Mouse (Mus musculus) adrenal gland (tissue): ENCODE measurements around the gene Bcl7a.

ENCODE experiments used
- intact Hi-C: fragments of 180-260 bp; cut with DNase I; formaldehyde crosslinking; loops from one replicate; pipeline ENCODE4 v1.15.1; 2025

Gene Bcl7a

DNA sequence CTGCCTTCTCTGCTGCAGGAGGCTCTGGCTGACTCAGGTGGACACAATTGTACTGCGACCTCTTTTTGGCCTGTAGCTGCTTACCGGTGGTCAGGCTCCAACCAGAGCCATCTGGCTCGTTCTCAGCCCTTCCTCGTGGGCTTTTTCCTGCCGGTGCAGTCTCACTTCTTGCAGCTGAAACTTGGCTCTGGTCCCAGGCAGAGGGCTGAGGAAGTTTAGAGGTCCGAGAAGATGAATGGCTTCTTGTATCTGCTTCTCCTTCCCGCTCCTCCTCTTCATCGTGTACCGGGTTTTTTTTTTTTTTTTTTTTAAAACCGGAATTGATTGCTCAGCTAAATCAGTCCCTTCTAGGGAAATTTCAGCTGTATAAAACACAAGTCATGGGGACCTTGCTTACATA lies 32.9 kb downstream of the Bcl7a start:
- intact Hi-C loops: loop anchor here (2.0 kb wide), 1 partner anchor 60 kb away; no protein-coding TSS in a partner anchor

DNA sequence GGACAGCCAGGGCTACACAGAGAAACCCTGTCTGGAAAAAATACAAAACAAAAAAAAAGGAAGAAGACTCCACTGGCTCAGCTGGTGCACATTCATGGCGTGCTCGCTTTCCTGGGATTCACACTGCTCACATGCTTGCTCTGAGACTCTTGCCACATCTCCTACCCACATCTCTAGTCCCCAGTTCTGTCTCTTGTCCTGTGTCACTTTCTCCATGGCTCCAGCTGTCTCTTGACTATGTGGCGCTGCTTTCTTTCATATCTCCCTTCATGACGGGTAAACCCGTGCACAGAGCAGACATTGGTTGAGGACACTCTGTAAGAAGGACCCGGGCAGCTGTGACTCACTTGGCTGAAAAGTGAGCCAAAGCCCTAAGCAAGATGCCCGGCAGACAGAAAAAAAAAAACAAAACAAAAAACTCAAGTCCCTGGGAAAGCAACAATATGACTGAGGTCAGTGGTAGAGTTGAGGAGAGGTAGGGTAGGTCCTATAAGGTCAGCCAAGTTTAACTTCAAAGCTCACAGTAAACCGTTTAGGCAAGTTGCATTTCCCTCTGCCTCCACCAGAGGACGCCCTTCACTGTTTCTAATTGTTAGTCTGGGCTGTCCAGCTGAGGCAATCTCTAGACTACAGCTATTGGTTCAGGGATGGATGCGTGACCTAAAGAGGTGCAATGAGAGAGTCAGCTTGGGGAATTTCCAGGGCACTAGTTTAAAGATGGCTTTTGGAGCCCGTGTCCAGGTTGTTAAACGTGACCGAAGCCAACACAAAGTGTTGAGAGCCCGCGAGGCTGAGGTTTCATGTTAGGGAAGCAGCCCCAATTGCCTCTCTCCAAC lies 33.7 kb downstream of the Bcl7a start:
- intact Hi-C loops: loop anchor here (2.0 kb wide), 1 partner anchor 59 kb away; no protein-coding TSS in a partner anchor

DNA sequence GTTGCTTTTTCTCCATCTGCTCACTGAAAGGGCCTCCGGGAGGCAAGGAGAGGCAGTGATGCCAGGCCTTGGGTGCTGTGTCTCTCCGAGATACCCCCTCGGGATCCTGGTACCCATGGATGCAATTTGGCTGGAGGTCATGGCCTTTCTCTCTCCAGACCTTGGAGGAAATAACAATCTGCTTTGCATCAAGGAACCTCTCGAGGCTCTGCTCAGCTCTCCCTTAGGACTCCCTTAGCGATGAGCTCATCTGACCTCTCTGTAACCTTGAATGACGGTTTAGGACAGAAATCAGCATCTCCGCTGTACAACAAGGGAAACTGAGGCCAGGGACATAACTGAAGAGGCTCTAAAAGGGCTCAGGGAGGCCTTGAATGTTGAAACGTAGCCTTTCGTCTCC lies 35.1 kb downstream of the Bcl7a start:
- intact Hi-C loops: no loop called here

GRCm38 (mm10) chr5:123379504-123379931 lies 35.9 kb downstream of the Bcl7a start:
- intact Hi-C loops: no loop called here

- intact Hi-C loops: no loop called here
Observed at GRCm38 (mm10) chr5:123381968-123382367, 38.3 kb downstream of the Bcl7a start.

DNA sequence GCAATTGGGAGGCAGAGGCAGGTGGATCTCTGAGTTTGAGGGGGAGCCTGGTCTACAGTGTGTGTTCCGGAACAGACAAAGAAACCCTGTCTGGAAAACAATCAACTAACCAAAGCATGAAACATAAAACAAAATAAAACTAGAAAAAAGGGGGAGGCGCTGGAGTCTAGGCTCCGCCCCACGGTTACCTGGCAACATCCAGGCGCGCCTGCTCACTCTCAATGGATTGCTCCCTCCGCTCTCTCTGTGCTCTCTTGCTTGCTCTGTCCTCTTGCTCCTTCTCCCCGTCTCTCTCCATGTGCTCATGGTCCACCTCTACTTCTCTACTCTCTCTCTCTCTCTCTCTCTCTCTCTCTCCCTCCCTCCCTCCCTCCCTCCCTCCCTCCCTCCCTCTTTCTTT lies 39.1 kb downstream of the Bcl7a start:
- intact Hi-C loops: no loop called here

- intact Hi-C loops: no loop called here
Observed at GRCm38 (mm10) chr5:123388452-123388851, 44.8 kb downstream of the Bcl7a start.

DNA sequence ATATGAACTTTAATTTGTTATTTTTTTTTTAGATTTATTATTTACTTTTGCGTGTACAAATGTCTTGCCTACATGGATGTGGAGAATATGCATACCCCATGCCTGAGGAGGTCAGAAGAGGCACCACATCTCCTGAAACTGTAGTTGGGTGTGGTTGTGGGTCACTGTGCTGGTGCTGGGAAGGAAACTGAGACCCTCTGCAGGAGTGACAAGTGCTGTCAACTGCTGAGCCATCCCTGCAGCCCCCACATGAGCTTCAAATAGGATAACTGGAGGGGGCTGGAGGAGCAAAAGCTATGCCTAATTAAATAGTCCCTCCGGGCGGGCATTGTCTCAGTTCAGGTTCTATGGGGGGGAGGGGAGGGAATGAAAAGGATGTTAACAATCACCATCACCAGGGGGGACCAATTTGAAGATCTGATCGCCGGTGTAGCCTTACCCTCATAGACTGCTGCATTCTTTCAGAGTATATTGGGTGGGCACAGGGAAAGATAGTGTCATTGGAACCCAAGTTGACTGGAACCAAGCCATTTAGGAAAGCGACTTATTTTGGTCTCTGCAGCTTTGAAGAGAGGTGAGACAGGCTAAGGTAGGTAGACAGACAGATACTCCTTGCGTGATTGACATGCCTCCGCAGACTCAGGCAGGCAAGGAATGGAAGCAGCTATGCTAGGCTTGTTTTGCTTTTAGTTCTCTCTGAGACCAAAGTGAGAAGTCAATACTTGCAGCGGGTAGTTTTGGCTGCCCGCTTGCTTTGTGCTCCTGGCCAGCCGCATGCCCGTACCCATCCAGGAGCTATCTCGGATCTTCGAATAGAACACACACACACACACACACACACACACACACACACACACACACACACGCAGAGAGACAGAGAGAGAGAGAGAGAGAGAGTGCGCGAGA lies 47.2 kb downstream of the Bcl7a start:
- intact Hi-C loops: no loop called here

- intact Hi-C loops: no loop called here
Observed at GRCm38 (mm10) chr5:123391442-123391809, 47.8 kb downstream of the Bcl7a start.

GRCm38 (mm10) chr5:123393786-123394302 lies 50.2 kb downstream of the Bcl7a start:
- intact Hi-C loops: no loop called here

GRCm38 (mm10) chr5:123394303-123394956 lies 50.8 kb downstream of the Bcl7a start, which contains the start of gene Mlxip:
TSS of gene Mlxip (plus strand) at chr5:123394798.
- intact Hi-C loops: no loop called here

DNA sequence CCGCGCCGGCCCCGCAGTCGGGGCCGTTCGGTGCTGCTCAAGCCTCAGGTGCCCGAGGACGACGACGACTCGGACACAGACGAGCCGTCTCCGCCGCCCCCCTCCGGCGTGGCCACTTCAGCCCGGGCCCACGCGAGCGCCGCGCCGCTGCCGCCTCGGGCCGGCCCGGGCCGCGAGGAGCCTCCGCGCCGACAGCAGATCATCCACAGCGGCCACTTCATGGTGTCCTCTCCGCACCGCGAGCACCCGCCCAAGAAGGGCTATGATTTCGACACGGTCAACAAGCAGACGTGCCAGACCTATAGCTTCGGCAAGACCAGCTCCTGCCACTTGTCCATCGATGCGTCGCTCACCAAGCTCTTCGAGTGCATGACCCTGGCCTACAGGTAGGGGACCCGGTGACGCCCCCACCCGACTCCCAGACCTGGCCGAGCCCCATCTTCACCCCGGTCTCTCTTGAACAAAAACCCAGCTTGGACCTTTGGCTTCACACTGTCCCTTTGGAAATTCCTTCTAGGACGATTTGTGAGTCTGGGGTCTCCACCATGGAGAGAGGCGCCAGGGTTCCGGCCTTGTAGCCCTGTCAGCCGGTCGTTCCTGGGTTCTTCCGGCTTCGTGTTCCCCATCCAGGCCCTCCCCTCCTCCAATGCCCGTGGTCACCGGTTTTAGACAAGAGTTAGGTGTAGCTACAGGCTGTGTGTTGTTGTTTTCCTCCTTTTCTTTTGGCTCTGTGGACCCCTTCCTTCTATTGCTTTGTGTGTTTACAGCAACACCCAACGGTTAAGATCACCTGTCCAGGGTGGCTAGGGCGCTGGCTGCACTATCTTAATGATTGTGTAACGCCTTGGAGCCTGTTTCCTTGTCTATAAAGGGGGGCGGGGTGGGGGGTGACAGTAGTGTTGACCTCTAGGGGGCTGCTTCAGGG lies 51.6 kb downstream of the Bcl7a start:
- intact Hi-C loops: loop anchor here (5.0 kb wide), 1 partner anchor 37 kb away; no protein-coding TSS in a partner anchor

DNA sequence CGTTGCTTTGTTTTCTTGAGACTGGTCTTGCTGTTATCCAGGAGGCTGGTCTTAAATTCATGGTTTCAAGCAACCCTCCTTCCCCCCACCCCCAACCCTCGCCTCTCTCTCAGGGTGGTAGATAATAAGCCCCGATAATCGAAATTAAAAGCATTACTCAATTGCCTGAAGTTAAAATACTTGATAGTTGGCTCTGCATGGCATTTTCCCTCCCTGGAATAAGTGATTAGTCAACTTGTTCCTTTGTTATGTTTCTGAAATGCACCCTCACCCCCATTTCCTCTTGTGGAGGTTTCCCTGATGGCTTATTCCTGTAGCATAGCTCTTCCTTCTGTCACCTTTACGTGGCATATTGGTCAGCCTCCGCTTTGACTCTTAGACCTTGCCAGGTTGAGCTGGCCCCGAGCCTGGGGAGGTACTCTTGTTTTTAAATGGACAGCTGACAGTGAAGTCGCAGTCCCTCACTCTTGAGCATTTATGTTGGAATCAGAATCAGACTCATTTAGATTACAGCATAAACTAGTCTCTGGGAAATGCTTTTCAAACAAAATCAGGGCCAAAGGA lies 53.3 kb downstream of the Bcl7a start:
- intact Hi-C loops: loop anchor here (5.0 kb wide), 1 partner anchor 35 kb away; no protein-coding TSS in a partner anchor

GRCm38 (mm10) chr5:123397786-123398185 lies 54.2 kb downstream of the Bcl7a start:
- intact Hi-C loops: loop anchor here (5.0 kb wide), 1 partner anchor 35 kb away; no protein-coding TSS in a partner anchor

DNA sequence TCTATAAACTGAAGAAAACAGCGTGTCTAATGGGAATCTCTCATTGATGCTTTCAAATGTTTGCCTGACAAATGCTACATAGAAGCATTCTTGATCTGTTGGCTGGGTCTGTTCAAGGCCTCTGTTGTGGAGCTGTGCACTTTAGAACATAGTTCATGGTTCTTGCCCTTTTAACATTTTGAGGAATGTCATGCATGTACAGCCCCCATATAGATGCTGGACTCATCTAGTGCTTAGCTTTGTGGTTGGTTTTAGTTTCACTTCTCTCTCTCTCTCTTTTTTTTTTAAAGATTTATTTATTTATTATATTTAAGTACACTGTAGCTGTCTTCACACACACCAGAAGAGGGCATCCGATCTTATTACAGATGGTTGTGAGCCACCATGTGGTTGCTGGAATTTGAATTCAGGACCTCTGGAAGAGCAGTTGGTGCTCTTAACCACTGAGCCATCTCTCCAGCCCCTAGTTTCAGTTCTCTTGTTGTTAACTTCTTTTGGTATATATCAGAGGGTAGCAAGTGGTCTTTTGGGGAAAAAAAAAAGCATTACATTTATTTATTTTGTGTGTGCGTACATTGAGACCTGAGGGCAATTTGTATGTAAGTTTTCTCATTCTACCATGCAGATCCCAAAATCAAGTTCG lies 55.3 kb downstream of the Bcl7a start:
- intact Hi-C loops: loop anchor here (5.0 kb wide), 1 partner anchor 33 kb away; no protein-coding TSS in a partner anchor

- intact Hi-C loops: no loop called here
Observed at GRCm38 (mm10) chr5:123404480-123404879, 60.8 kb downstream of the Bcl7a start.

GRCm38 (mm10) chr5:123406952-123407351 lies 63.3 kb downstream of the Bcl7a start:
- intact Hi-C loops: no loop called here

GRCm38 (mm10) chr5:123408176-123408575 lies 64.5 kb downstream of the Bcl7a start:
- intact Hi-C loops: no loop called here

- intact Hi-C loops: no loop called here
Observed at GRCm38 (mm10) chr5:123412193-123412592, 68.6 kb downstream of the Bcl7a start.
